In the genomic region with DNA sequence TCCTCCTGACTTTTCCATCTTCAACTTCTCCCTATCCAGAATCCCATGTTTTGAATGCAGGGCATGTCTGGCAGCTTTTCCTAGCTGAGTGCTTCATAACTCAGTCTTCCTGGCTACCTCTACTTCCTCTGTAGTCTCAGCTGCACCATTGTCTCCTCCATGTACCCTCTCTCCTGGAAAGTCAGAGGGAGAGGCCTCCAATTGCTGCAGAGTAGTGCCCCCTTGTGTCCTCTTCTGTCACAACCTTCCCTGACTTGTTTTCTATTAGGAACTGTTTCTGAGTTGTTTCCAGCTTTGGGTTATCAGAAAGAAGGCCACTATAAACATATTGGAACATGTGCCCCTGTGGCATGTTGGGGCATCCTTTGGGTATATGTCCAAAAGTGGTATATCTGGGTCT, we compare ENCODE assay signal across 8 mouse cellular contexts.
A peak's percentile ranks its signal among the peaks of the same experiment; 100 is the strongest.
DNase-seq lines count a peak whose midpoint lies in the region; ATAC-seq and TF ChIP-seq lines count a peak whose summit lies in the region.

No protein-coding gene starts in this region.

- no peak overlapping the region for H3K27ac ChIP-seq in kidney, adult 2 months (ENCODE audit: insufficient read depth, low read depth, low read length)
- no peak overlapping the region for H3K27ac ChIP-seq in neural tube, embryonic 11.5 days (ENCODE audit: low read depth, low read length)
- no peak overlapping the region for H3K27ac ChIP-seq in intestine, embryonic 15.5 days

- TF ChIP-seq CTCF in kidney, adult 2 months (conservative IDR thresholded peaks at IDR 0.05; ENCODE audit: insufficient read depth, insufficient read length, low read depth, low read length), result peak; percentile 33
- TF ChIP-seq CTCF in G1E (IDR thresholded peaks at IDR 0.05; ENCODE audit: low read depth, low read length), result peak; percentile 55

- peak; percentile 68 for ATAC-seq in G1E (ENCODE audit: extremely low read depth, insufficient number of reproducible peaks, low FRiP score, poor library complexity, severe bottlenecking)
- peak; percentile 98 for ATAC-seq in common myeloid progenitor, adult 5-6 weeks (replicated peaks; ENCODE audit: low read depth, poor library complexity, severe bottlenecking)
- ATAC-seq in neural tube, embryonic 11.5 days (ENCODE audit: insufficient read depth, low FRiP score, low TSS enrichment), result no peak
- no peak for ATAC-seq in intestine, embryonic 15.5 days

- no peaks in the 10 kb centered on the region for H3K4me1 ChIP-seq in kidney, adult 2 months (ENCODE audit: control insufficient read depth, insufficient read depth, low read length)
- peaks cover 23% of the 10 kb centered on the region for H3K4me1 ChIP-seq in G1E (ENCODE audit: insufficient read depth, low read depth, low read length)
- no peaks in the 10 kb centered on the region for H3K4me1 ChIP-seq in neural tube, embryonic 11.5 days (ENCODE audit: control insufficient read depth, insufficient read depth, low read length)
- H3K4me1 ChIP-seq in intestine, embryonic 15.5 days (replicated peaks), result no peaks in the 10 kb centered on the region

- H3K36me3 ChIP-seq in kidney, adult 2 months (ENCODE audit: control insufficient read depth, insufficient read depth, low read length), result no peaks in the 10 kb centered on the region
- no peaks in the 10 kb centered on the region for H3K36me3 ChIP-seq in G1E (replicated peaks)
- H3K36me3 ChIP-seq in neural tube, embryonic 11.5 days (ENCODE audit: control insufficient read depth, insufficient read depth, low read length), result no peaks in the 10 kb centered on the region
- no peaks in the 10 kb centered on the region for H3K36me3 ChIP-seq in intestine, embryonic 15.5 days

- H3K27me3 ChIP-seq in kidney, adult 2 months (replicated peaks; ENCODE audit: control insufficient read depth, insufficient read depth, low read length), result no peaks in the 10 kb centered on the region
- H3K27me3 ChIP-seq in G1E (ENCODE audit: insufficient read depth, low read length), result no peaks in the 10 kb centered on the region
- no peaks in the 10 kb centered on the region for H3K27me3 ChIP-seq in neural tube, embryonic 11.5 days (ENCODE audit: control insufficient read depth, insufficient read depth, low read length)
- no peaks in the 10 kb centered on the region for H3K27me3 ChIP-seq in intestine, embryonic 15.5 days (replicated peaks)

- TF ChIP-seq POLR2A in kidney, adult 2 months (IDR thresholded peaks at IDR 0.05; ENCODE audit: low read depth, low read length), result no peak

- no peak overlapping the region for H3K4me2 ChIP-seq in neural tube, embryonic 11.5 days (ENCODE audit: low read depth)
- H3K4me2 ChIP-seq in intestine, embryonic 15.5 days (replicated peaks), result no peak overlapping the region

- DNase-seq in kidney, adult 2 months, result peak; percentile 32
- no peak for DNase-seq in kidney, adult 11 months
- peak; percentile 27 for DNase-seq in G1E (ENCODE audit: low spot score)
- DNase-seq in layer of hippocampus, postnatal 14 days (ENCODE audit: low spot score in 2 of 2), result peak; percentile 8 to 26
- peak; percentile 17 for DNase-seq in neural tube, embryonic 11.5 days (ENCODE audit: low spot score)
- DNase-seq in heart, adult 11 months, result no peak

- H3K9me3 ChIP-seq in G1E (replicated peaks), result no peaks in the 10 kb centered on the region
- no peaks in the 10 kb centered on the region for H3K9me3 ChIP-seq in neural tube, embryonic 11.5 days (ENCODE audit: control insufficient read depth, low read length)
- H3K9me3 ChIP-seq in intestine, embryonic 15.5 days, result no peaks in the 10 kb centered on the region

- no peak overlapping the region for H3K4me3 ChIP-seq in kidney, adult 2 months (ENCODE audit: insufficient read depth, low read depth, low read length)
- H3K4me3 ChIP-seq in G1E (ENCODE audit: low read depth, low read length), result no peak overlapping the region
- H3K4me3 ChIP-seq in neural tube, embryonic 11.5 days (ENCODE audit: low read depth, low read length), result no peak overlapping the region
- H3K4me3 ChIP-seq in intestine, embryonic 15.5 days (replicated peaks), result no peak overlapping the region

- H3K9ac ChIP-seq in neural tube, embryonic 11.5 days (ENCODE audit: low read length), result no peak overlapping the region
- no peak overlapping the region for H3K9ac ChIP-seq in intestine, embryonic 15.5 days

Comparison
In these comparisons a context has a peak if more than half of its experiments do, and no peak if none do; other contexts are left out.
1. DNase-seq: peak in kidney, adult 2 months (single experiment), G1E (single experiment), layer of hippocampus, postnatal 14 days (2 of 2) and neural tube, embryonic 11.5 days (single experiment); none in kidney, adult 11 months (single experiment) and heart, adult 11 months (single experiment).
2. ATAC-seq: peak in G1E (single experiment) and common myeloid progenitor, adult 5-6 weeks (single experiment); none in neural tube, embryonic 11.5 days (single experiment) and intestine, embryonic 15.5 days (single experiment).